Mouse (Mus musculus) sigmoid colon, adult 10 weeks (tissue): ENCODE data around the gene Cttnbp2. TPM values are rescaled to one million over a fixed set of nuclear protein-coding genes. Genes with fewer than 3 reads are reported as not detected.

Source experiments
- polyA plus RNA-seq: library from polyadenylated mRNA; stranded (reverse); fragments of 350-450 nt; fragmentation: Illumina TruSeq; extraction: RNeasy Lipid Tissue Mini Kit (QIAGEN cat#74804); gene quantifications from one replicate; pipeline ENCODE4 v1.2.3, GENCODE M21; 2014; ENCODE audit warnings: low read depth, low replicate concordance

Gene Cttnbp2
- 43.9 TPM for polyA plus RNA-seq

GRCm38 (mm10) chr6:18514480-18515352, at the start of gene Cttnbp2:
Cttnbp2 (minus strand) TSS chr6:18514843.

